Mouse (Mus musculus) kidney, adult 2 months (tissue): ENCODE results near the gene Fsip2.

Source experiments
- CTCF ChIP-seq: fragments of 200-500 bp; conservative IDR thresholded peaks from 2 replicates; pipeline ENCODE4 v1.5.1; 2011; ENCODE audit warnings: low read depth, mild to moderate bottlenecking, control low read depth, low read length, moderate library complexity, mixed read lengths; ENCODE audit not compliant: insufficient read depth, insufficient read length
- POLR2A ChIP-seq: fragments of 200-500 bp; IDR thresholded peaks from one replicate; pipeline ENCODE4 v1.6.1; 2011; ENCODE audit warnings: low read depth, low read length, control low read depth

- no peak for TF ChIP-seq CTCF
- no peak for TF ChIP-seq POLR2A
Observed at GRCm38 (mm10) chr2:83025853-83026252, 82.4 kb downstream of the Fsip2 start.
